ENCODE assay signal across 10 mouse cellular contexts in the genomic region with DNA sequence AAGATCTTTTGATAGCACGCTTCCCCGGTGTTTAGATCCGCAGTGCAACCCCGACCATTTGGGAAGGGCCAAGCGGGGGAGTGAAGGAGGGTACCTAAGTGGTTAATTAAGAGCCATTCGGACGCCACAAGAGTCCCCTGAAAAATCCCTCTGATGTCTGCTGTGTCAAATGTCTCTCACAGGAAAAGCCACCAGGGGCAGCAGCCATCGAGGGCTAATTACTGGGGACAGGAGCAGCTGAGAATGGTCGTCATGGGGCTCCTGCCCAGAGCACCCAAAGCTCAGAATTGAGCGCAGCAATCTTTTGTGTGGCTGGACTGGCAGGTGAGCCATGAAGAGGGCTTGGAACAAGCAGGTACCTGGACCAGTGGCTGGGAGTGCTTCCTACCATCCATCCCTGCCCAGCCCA.
DNase-seq lines count a peak whose midpoint lies in the region; ATAC-seq and TF ChIP-seq lines count a peak whose summit lies in the region.
"Had no signal": no experiment of that assay in that cellular context is flagged by ENCODE, and none has a peak within 500 bp of the region (broad histone marks: within the 10 kb centered on the region; RNA-seq: fewer than 3 reads in every experiment).

No protein-coding gene starts in this region.

- H3K4me2 ChIP-seq in heart, embryonic 14.5 days (ENCODE audit: low read length): peak overlapping the region; percentile 34; the same call in 1 of the 2 replicates
- no peak overlapping the region for H3K4me2 ChIP-seq in embryonic facial prominence, embryonic 11.5 days (ENCODE audit: low read depth, low read length)
- 0 out of 2 replicates have a peak overlapping the region, but pooled peaks have one; percentile 5 for H3K4me2 ChIP-seq in hindbrain, embryonic 15.5 days
- H3K4me2 ChIP-seq: stomach, embryonic 15.5 days had no signal

- H3K36me3 ChIP-seq in heart, embryonic 14.5 days (ENCODE audit: control insufficient read depth, insufficient read depth, low read length): no peaks in the 10 kb centered on the region
- H3K36me3 ChIP-seq in embryonic facial prominence, embryonic 11.5 days (replicated peaks; ENCODE audit: control insufficient read depth, insufficient read depth, low read depth, low read length): no peaks in the 10 kb centered on the region
- H3K36me3 ChIP-seq in hindbrain, embryonic 15.5 days: no peaks in the 10 kb centered on the region
- H3K36me3 ChIP-seq: stomach, embryonic 15.5 days had no signal

- no peak for ATAC-seq in heart, embryonic 14.5 days (ENCODE audit: insufficient number of reproducible peaks, insufficient read depth, low FRiP score, low read depth)
- ATAC-seq in embryonic facial prominence, embryonic 11.5 days (replicated peaks; ENCODE audit: insufficient number of reproducible peaks, low FRiP score, low TSS enrichment, low read depth): 0 out of 2 replicates have a peak, but pooled peaks have one; percentile 41
- ATAC-seq in hindbrain, embryonic 15.5 days (ENCODE audit: low FRiP score, low read depth): no peak

- H3K4me3 ChIP-seq in heart, embryonic 14.5 days (ENCODE audit: control insufficient read depth in 1 of 2, insufficient read depth in 1 of 2, low read depth in 1 of 2, low read length in 2 of 2): no peak overlapping the region
- H3K4me3 ChIP-seq in embryonic facial prominence, embryonic 11.5 days (ENCODE audit: low read depth, low read length): no peak overlapping the region
- no peak overlapping the region for H3K4me3 ChIP-seq in hindbrain, embryonic 15.5 days
- no peak overlapping the region for H3K4me3 ChIP-seq in gastrocnemius, adult 2 months
- H3K4me3 ChIP-seq: stomach, embryonic 15.5 days had no signal

- 10% methylated on average over 10 of the region's 10 CpGs for WGBS in heart, embryonic 14.5 days
- 5% methylated on average over 10 of the region's 10 CpGs for WGBS in embryonic facial prominence, embryonic 11.5 days
- 6% methylated on average over 10 of the region's 10 CpGs for WGBS in hindbrain, embryonic 15.5 days

- no peak overlapping the region for H3K9ac ChIP-seq in heart, embryonic 14.5 days (ENCODE audit: low read length)
- H3K9ac ChIP-seq in embryonic facial prominence, embryonic 11.5 days (replicated peaks; ENCODE audit: low read length): no peak overlapping the region
- no peak overlapping the region for H3K9ac ChIP-seq in hindbrain, embryonic 15.5 days
- H3K9ac ChIP-seq: stomach, embryonic 15.5 days had no signal

- H3K27me3 ChIP-seq in heart, embryonic 14.5 days (ENCODE audit: control insufficient read depth, insufficient read depth, low read length): 0 out of 2 replicates have a peak, but pooled peaks cover 3% of the 10 kb centered on the region
- H3K27me3 ChIP-seq in embryonic facial prominence, embryonic 11.5 days (ENCODE audit: control insufficient read depth, insufficient read depth, low read length): peaks cover 2% of the 10 kb centered on the region; the same call in 1 of the 2 replicates
- peaks cover 35% of the 10 kb centered on the region for H3K27me3 ChIP-seq in hindbrain, embryonic 15.5 days

- intact Hi-C loops in heart, postnatal 25 days (cut with DNase I): no loop called here
- intact Hi-C loops in gastrocnemius, adult 2 months (cut with DNase I): no loop called here

- no peaks in the 10 kb centered on the region for H3K9me3 ChIP-seq in heart, embryonic 14.5 days (ENCODE audit: control insufficient read depth, low read length)
- H3K9me3 ChIP-seq in embryonic facial prominence, embryonic 11.5 days (replicated peaks; ENCODE audit: control insufficient read depth, low read length): no peaks in the 10 kb centered on the region
- H3K9me3 ChIP-seq in hindbrain, embryonic 15.5 days: no peaks in the 10 kb centered on the region
- H3K9me3 ChIP-seq: stomach, embryonic 15.5 days had no signal

- DNase-seq in heart, postnatal 25 days (ENCODE audit: low spot score): no peak
- DNase-seq in embryonic facial prominence, embryonic 11.5 days (ENCODE audit: low spot score): peak; percentile 29
- peak; percentile 34 for DNase-seq in neural tube, embryonic 10.5 days (ENCODE audit: extremely low spot score, low spot score)
- no peak for DNase-seq in adrenal gland, postnatal 10 days
- no peak for DNase-seq in left cerebral cortex, adult 9 months (ENCODE audit: low spot score in 2 of 2)
- DNase-seq in gastrocnemius, adult 2 months: no peak
- DNase-seq: gastrocnemius, postnatal 14 days had no signal

- TF ChIP-seq CTCF in gastrocnemius, adult 2 months (IDR thresholded peaks at IDR 0.05): no peak

- H3K4me1 ChIP-seq in heart, embryonic 14.5 days (ENCODE audit: control insufficient read depth in 2 of 2, insufficient read depth in 2 of 2, low read length in 2 of 2): peaks cover 3 to 9% of the 10 kb centered on the region in 2 experiments; a peak in 3 of 4 replicates
- no peaks in the 10 kb centered on the region; the same call in 1 of the 2 replicates for H3K4me1 ChIP-seq in embryonic facial prominence, embryonic 11.5 days (ENCODE audit: control insufficient read depth, insufficient read depth, low read length)
- peaks cover 18% of the 10 kb centered on the region for H3K4me1 ChIP-seq in hindbrain, embryonic 15.5 days (replicated peaks)
- H3K4me1 ChIP-seq: stomach, embryonic 15.5 days had no signal

- H3K27ac ChIP-seq in heart, embryonic 14.5 days (replicated peaks in 1 of 2; ENCODE audit: control insufficient read depth in 1 of 2, insufficient read depth in 1 of 2, low read depth in 2 of 2, low read length in 2 of 2): no peak overlapping the region
- no peak overlapping the region for H3K27ac ChIP-seq in embryonic facial prominence, embryonic 11.5 days (replicated peaks; ENCODE audit: low read depth, low read length)
- no peak overlapping the region for H3K27ac ChIP-seq in hindbrain, embryonic 15.5 days (replicated peaks)
- no peak overlapping the region for H3K27ac ChIP-seq in gastrocnemius, adult 2 months
- H3K27ac ChIP-seq: stomach, embryonic 15.5 days had no signal

Comparison
In these comparisons a context has a peak if more than half of its experiments do, and no peak if none do; other contexts are left out.
1. DNase-seq: peak in embryonic facial prominence, embryonic 11.5 days (single experiment) and neural tube, embryonic 10.5 days (single experiment); none in heart, postnatal 25 days (single experiment), adrenal gland, postnatal 10 days (single experiment), left cerebral cortex, adult 9 months (0 of 2) and gastrocnemius, adult 2 months (single experiment).